Mouse (Mus musculus): ENCODE data around the gene Gm1123. TPM values are rescaled to one million over a fixed set of nuclear protein-coding genes. Genes with fewer than 3 reads are reported as not detected.

The Gm1123 gene
- total RNA-seq, 2 experiments from 2014 or later = not detected

DNA sequence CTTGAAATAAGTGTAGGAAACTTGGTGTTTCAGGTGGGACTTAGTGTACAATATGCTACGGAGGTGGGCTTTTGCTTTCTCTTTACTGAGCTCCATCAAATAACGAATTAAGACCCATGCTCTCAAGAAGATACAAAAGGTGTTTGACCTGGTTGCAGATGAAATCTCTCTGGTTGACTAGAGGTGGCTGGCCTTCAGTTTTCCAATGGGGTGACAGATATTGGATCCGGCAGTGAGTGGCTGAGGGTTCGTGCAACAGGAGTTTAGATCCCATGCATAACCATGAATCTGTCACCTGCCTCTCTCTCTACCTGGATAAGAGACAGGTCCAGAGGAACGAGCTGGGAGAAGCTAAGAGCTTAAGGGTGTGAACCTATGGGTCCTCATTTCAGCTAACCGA is 76.9 kb downstream of the Gm1123 start:
- DNase-seq (ENCODE audit: low spot score in 2 of 2) = no peak

DNA sequence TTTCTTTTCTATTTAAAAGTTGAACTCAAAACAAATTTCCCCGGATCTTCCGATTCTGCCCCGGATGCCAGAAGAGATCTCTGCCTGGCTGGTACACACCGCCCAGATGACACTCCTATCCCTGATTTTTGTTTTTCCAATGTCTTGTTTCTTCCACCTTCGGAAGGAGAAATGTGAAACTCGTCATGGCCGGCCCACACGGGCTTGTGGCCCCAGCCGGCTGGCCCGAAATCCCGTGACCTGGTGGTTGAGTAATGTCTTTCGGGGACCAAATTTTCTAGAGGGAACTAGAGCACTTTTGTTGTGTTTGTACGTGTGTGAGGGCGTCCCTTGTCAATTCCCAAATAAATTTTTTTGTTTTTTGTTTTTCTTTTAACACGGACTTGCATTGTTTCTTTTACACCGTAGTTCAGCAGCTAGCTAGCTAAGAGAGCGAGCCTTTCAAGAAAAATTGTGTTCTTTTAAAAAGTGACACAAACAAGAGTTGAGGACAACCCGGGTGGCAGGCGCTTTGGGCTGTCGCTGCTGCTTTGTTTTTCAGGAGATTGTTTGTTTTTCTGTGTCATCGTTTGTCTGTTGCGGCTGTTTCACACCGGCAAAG is 77.7 kb downstream of the Gm1123 start:
- no peak for DNase-seq (ENCODE audit: low spot score in 2 of 2)

Other genes with a start within 250 kb of the Gm1123 start
- gene Prr23a1, start 193.2 kb downstream of the Gm1123 start, total RNA-seq (2021) = not detected
- gene Prr23a2, start 179.2 kb downstream of the Gm1123 start, total RNA-seq (2021) = not detected
- gene Prr23a3, start 170.9 kb downstream of the Gm1123 start, total RNA-seq (2021) = not detected
- gene 7420426K07Rik, start 132.6 kb downstream of the Gm1123 start, total RNA-seq (2021) = not detected
- gene Foxl2, start 80.4 kb downstream of the Gm1123 start, total RNA-seq (2021) = not detected
- 10 to 100 TPM; 26.4 to 27.0 TPM for gene Faim, start 49.3 kb downstream of the Gm1123 start, total RNA-seq (2021)
- 10 to 100 TPM in 1 of 2 experiments, 1 to 10 TPM in 1; 9.4 to 10.2 TPM for gene Pik3cb, start 104.9 kb upstream of the Gm1123 start, total RNA-seq (2021)
- gene Faiml, start 201.5 kb upstream of the Gm1123 start, total RNA-seq (2021) = not detected
- 10 to 100 TPM; 12.2 to 17.6 TPM for gene Cep70, start 207.7 kb upstream of the Gm1123 start, total RNA-seq (2021)